In the genomic region with DNA sequence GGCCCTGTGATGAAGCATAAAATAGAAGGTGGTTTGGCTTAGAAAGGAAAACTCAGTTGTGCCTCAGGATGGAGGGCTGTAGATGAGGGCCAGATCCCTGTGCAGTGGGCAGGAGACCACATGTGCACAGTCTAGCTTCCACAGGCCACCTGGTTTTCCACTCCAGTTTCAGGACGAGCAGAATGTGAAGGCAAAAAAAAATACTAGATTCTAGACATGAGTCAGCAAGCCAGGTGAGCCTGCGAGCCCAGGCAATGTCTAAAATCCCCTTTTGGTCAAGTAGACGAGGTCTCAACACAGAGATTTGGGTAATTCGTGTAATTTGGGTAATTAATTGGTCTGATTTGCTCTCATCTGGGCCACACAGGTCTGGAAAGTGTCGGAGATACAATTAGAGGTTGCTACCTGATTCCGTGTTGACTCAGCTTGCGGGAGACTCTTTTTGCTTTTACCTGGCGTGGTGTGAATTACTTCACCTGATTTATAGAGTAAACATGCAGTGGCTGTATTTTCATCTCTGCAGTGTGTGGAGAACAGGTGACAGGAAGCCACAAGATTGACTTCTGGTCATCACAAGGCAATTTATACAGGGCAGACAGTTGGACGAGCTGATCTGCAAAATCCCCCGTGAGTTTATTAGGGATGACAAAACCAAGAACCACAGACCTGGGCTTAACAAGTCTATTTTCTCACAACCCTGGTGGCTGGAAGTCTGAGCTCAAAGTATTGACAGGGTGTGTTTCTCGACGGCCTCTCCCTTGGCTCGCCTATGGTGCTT, we compare ENCODE assay signal across 26 mouse cellular contexts. TPM values are rescaled to one million over a fixed set of nuclear protein-coding genes. Genes with fewer than 3 reads are reported as not detected.
"Had no signal": no experiment of that assay in that cellular context is flagged by ENCODE, and none has a peak within 500 bp of the region (broad histone marks: within the 10 kb centered on the region; RNA-seq: fewer than 3 reads in every experiment).

No protein-coding gene starts in this region.

- H3K27me3 ChIP-seq: liver, embryonic 13.5 days; liver, embryonic 15.5 days; lung, embryonic 15.5 days; midbrain, embryonic 12.5 days; neural tube, embryonic 13.5 days; neural tube, embryonic 15.5 days had no signal

- H3K36me3 ChIP-seq: liver, embryonic 13.5 days; liver, embryonic 15.5 days; lung, embryonic 15.5 days; midbrain, embryonic 12.5 days; neural tube, embryonic 13.5 days; neural tube, embryonic 15.5 days had no signal

- DNase-seq: liver, embryonic 13.5 days; liver, postnatal 0 days; lung, adult 2 months; lung, postnatal 14 days; lung, postnatal 36 days; midbrain, embryonic 14.5 days; retina, postnatal 1 day; right cerebral cortex, adult 18-20 months; right cerebral cortex, postnatal 14 days; right cerebral cortex, postnatal 4 days; spleen, adult 18-20 months; thymus, adult 2 months; thymus, postnatal 25 days; thymus, postnatal 4 days had no signal

- H3K4me2 ChIP-seq: liver, embryonic 13.5 days; liver, embryonic 15.5 days; lung, embryonic 15.5 days; midbrain, embryonic 12.5 days; neural tube, embryonic 13.5 days; neural tube, embryonic 15.5 days had no signal

- H3K4me3 ChIP-seq: liver, embryonic 13.5 days; liver, embryonic 15.5 days; lung, embryonic 15.5 days; midbrain, embryonic 12.5 days; myocyte; neural tube, embryonic 13.5 days; neural tube, embryonic 15.5 days had no signal

- H3K27ac ChIP-seq: liver, embryonic 13.5 days; liver, embryonic 15.5 days; lung, embryonic 15.5 days; macrophage; midbrain, embryonic 12.5 days; neural tube, embryonic 13.5 days; neural tube, embryonic 15.5 days had no signal

- H3K4me1 ChIP-seq: liver, embryonic 13.5 days; liver, embryonic 15.5 days; lung, embryonic 15.5 days; midbrain, embryonic 12.5 days; neural tube, embryonic 13.5 days had no signal

- H3K9me3 ChIP-seq: liver, embryonic 13.5 days; liver, embryonic 15.5 days; lung, embryonic 15.5 days; midbrain, embryonic 12.5 days; neural tube, embryonic 13.5 days; neural tube, embryonic 15.5 days had no signal

- ATAC-seq: liver, postnatal 0 days; lung, postnatal 0 days; midbrain, embryonic 16.5 days had no signal

- H3K9ac ChIP-seq: liver, embryonic 13.5 days; liver, embryonic 15.5 days; liver, postnatal 0 days; lung, embryonic 15.5 days; midbrain, embryonic 12.5 days; neural tube, embryonic 13.5 days; neural tube, embryonic 15.5 days had no signal

RNA-seq across cellular contexts. Expression of a gene that starts 45.7 kb away (rescaled TPM):
- total RNA-seq: megakaryocyte progenitor cell, adult 5-6 weeks; megakaryocyte-erythroid progenitor cell, adult 5-6 weeks had no signal
- polyA plus RNA-seq: macrophage; small intestine, adult 2 months had no signal
